Mouse (Mus musculus): Measurements from ENCODE around the gene Auts2.
"Not testable (repeated sequence)": the region's sequence is repeated elsewhere in the genome, so short reads cannot be mapped to it uniquely, and the experiment has no call there.

Gene Auts2

GRCm38 (mm10) chr5:132543118-132544071, at the start of gene Auts2:
Auts2 (minus strand) TSS chr5:132543344.
- peak; percentile 80 for DNase-seq

- no peak for DNase-seq
Measured at GRCm38 (mm10) chr5:132591721-132592695, 48.9 kb upstream of the Auts2 start.

- DNase-seq = no peak
Measured at GRCm38 (mm10) chr5:132579774-132580173, 36.6 kb upstream of the Auts2 start.

GRCm38 (mm10) chr5:132560771-132561170, 17.6 kb upstream of the Auts2 start:
- DNase-seq = not testable (repeated sequence)

GRCm38 (mm10) chr5:132545761-132546160, 2.6 kb upstream of the Auts2 start:
- no peak for DNase-seq

- peak; percentile 25 for DNase-seq
Measured at GRCm38 (mm10) chr5:132544176-132544995, 1.2 kb upstream of the Auts2 start.

- peak; percentile 9 for DNase-seq
Measured at GRCm38 (mm10) chr5:132542381-132543020, 643 bp downstream of the Auts2 start.

GRCm38 (mm10) chr5:132541951-132542350, 1.2 kb downstream of the Auts2 start:
- DNase-seq = peak; percentile 21

- DNase-seq = peak; percentile 34
Measured at GRCm38 (mm10) chr5:132541371-132541931, 1.7 kb downstream of the Auts2 start.

- no peak for DNase-seq
Measured at GRCm38 (mm10) chr5:132540841-132541311, 2.3 kb downstream of the Auts2 start.

- DNase-seq = no peak
Measured at GRCm38 (mm10) chr5:132537475-132537874, 5.7 kb downstream of the Auts2 start.

- no peak for DNase-seq
Measured at GRCm38 (mm10) chr5:132526395-132526794, 16.7 kb downstream of the Auts2 start.

- no peak for DNase-seq
Measured at GRCm38 (mm10) chr5:132521358-132521873, 21.7 kb downstream of the Auts2 start.

GRCm38 (mm10) chr5:132517879-132518278, 25.3 kb downstream of the Auts2 start:
- DNase-seq = no peak

GRCm38 (mm10) chr5:132514521-132514920, 28.6 kb downstream of the Auts2 start:
- no peak for DNase-seq

- no peak for DNase-seq
Measured at GRCm38 (mm10) chr5:132513206-132513605, 29.9 kb downstream of the Auts2 start.

GRCm38 (mm10) chr5:132509464-132509885, 33.7 kb downstream of the Auts2 start:
- no peak for DNase-seq

GRCm38 (mm10) chr5:132504893-132505292, 38.3 kb downstream of the Auts2 start:
- DNase-seq = no peak

GRCm38 (mm10) chr5:132503431-132503830, 39.7 kb downstream of the Auts2 start:
- peak; percentile 9 for DNase-seq

GRCm38 (mm10) chr5:132502036-132502435, 41.1 kb downstream of the Auts2 start:
- DNase-seq = no peak

- no peak for DNase-seq
Measured at GRCm38 (mm10) chr5:132500817-132501231, 42.3 kb downstream of the Auts2 start.

All from thymus, postnatal 4 days (tissue).